Mouse (Mus musculus) kidney, postnatal 0 days (tissue): ENCODE measurements around the gene Atrip. TPM values are rescaled to one million over a fixed set of nuclear protein-coding genes. Genes with fewer than 3 reads are reported as not detected.
A peak's percentile ranks its signal among the peaks of the same experiment; 100 is the strongest.

ENCODE experiments used
- ATAC-seq: fragments of 200-750 bp; cut with Nextera tagmentation; replicated peaks from 2 replicates; pipeline ENCODE4 v1.8.0; 2017; ENCODE audit warnings: low read depth, moderate number of reproducible peaks, moderate TSS enrichment, moderate library complexity; ENCODE audit not compliant: low FRiP score
- DNase-seq: peaks from one replicate; pipeline ENCODE4 v3.0.0-alpha.2; 2016; ENCODE audit warnings: low spot score
- H3K27ac ChIP-seq: fragments of 300-500 bp; sonication (generic); 2 replicates; pipeline ENCODE4 v1.5.1; 2014; ENCODE audit warnings: mild to moderate bottlenecking
- H3K27me3 ChIP-seq: fragments of 300-500 bp; sonication (generic); 2 replicates; pipeline ENCODE4 v1.6.1; 2014; ENCODE audit warnings: low read length, mixed read lengths; ENCODE audit not compliant: insufficient read depth
- H3K36me3 ChIP-seq: fragments of 300-500 bp; sonication (generic); 2 replicates; pipeline ENCODE4 v1.6.1; 2014; ENCODE audit warnings: low read length, mixed read lengths; ENCODE audit not compliant: insufficient read depth
- H3K4me1 ChIP-seq: fragments of 300-500 bp; sonication (generic); replicated peaks from 2 replicates; pipeline ENCODE4 v1.6.1; 2014; ENCODE audit warnings: antibody characterized with exemption, low read length, mixed read lengths; ENCODE audit not compliant: insufficient read depth
- H3K4me2 ChIP-seq: fragments of 300-500 bp; sonication (generic); 2 replicates; pipeline ENCODE4 v1.6.1; 2014; ENCODE audit warnings: mild to moderate bottlenecking, low read length, moderate library complexity, mixed read lengths
- H3K4me3 ChIP-seq: fragments of 300-500 bp; sonication (generic); replicated peaks from 2 replicates; pipeline ENCODE4 v1.5.1; 2014; ENCODE audit warnings: low read depth, low read length
- H3K9ac ChIP-seq: fragments of 300-500 bp; sonication (generic); 2 replicates; pipeline ENCODE4 v1.6.1; 2014; ENCODE audit warnings: low read depth, low read length
- H3K9me3 ChIP-seq: fragments of 300-500 bp; sonication (generic); replicated peaks from 2 replicates; pipeline ENCODE4 v1.6.1; 2016; ENCODE audit warnings: low read length, inconsistent platforms, mixed read lengths
- CTCF ChIP-seq: IDR thresholded peaks from 2 replicates; pipeline ENCODE4 v1.5.1; 2016; ENCODE audit warnings: antibody characterized with exemption, low read depth, mild to moderate bottlenecking, moderate library complexity
- WGBS: fragments of 180-500 bp; shearing (Covaris S2); extraction: QIAGEN DNeasy Blood & Tissue Kit; methylation state at CpG from one replicate; pipeline ENCODE4 v1.1.7; 2014; 5-methylcytosine and 5-hydroxymethylcytosine counted together
- polyA plus RNA-seq: library from polyadenylated mRNA; unstranded; fragments of >200 nt; fragmentation: Nextera tagmentation; extraction: Ambion mirVana; gene quantifications from 2 replicates; pipeline ENCODE4 v1.2.1, GENCODE M21; 2015

Gene Atrip
- polyA plus RNA-seq, 1 experiment from 2014 or later: 18.8 TPM

DNA sequence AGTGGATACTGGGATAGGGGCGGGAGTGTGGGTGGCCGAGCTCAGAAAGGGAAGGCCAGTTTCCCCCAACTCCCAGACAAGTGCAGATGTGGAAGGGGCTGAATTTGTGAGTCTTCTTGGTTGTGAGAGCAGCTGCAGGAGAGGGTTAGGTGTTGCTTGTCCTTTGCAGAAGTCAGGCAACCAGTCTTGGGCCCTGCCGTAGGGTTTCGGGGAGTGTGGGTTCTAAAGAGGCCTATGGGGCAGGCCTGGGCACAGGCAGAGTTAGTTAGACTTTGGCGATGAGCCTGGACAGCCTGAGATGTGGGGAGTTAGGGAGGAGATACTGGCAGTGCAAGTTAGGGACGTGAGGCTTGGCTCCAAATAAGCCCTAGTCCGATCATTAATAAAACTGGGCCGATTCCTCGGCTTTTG is 22.3 kb upstream of the Atrip start:
- no peaks in the 10 kb centered on the region for H3K27me3 ChIP-seq
- ATAC-seq: no peak
- peak overlapping the region; percentile 98 for H3K27ac ChIP-seq
- H3K9ac ChIP-seq: peak overlapping the region; percentile 91
- TF ChIP-seq CTCF: no peak
- peak overlapping the region; percentile 91 for H3K4me2 ChIP-seq
- H3K9me3 ChIP-seq: no peaks in the 10 kb centered on the region
- WGBS: 18% methylated on average over 9 of the region's 9 CpGs
- DNase-seq: no peak
- peaks cover 44% of the 10 kb centered on the region for H3K4me1 ChIP-seq
- peak overlapping the region; percentile 74 for H3K4me3 ChIP-seq
- 0 out of 2 replicates have a peak, but pooled peaks cover 4% of the 10 kb centered on the region for H3K36me3 ChIP-seq

DNA sequence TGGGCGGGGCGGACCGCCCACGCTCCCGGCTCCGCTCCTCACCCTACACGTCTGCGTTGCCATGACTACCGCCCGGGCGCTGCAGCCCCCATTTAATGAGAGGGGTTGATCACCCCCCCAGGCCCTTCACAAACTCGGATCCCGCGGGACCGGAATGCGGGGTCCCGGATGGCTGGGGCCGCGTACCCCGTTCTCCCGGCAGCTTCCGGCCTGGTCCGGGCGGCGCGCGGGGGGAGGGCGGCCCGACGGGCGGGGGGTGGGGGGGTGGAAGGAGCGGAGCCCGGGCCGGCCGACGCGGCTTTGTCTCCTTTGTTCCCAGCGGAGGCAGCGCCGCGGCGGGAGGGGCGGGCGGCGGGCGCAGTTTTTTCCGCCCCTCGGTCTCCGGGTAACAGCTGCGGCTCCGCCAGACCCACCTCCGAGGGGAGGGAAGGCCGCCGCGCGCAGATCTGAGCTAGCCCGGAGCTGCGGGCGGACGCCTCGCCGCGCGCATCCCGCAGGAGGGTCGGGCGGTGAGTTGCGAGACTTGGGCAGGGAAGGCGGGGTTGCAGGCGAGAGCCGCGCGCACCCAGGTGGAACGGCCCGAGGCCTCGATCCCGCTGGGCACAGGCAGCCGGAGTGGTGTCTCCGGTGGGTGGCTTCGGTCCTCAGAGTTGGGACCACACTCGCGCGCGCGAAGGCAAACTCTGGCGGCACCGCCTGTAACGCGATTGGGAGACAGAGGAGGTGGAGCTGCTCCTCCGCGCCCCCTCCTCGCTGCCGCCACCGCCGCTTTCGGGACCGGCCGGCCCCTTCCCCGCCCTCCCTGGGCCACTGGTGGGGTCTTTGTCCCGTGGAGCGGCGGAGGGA is 21.4 kb upstream of the Atrip start, which contains the start of gene Plxnb1:
Gene Plxnb1, plus strand, starts transcription at position 253 of the 846 bp plus-strand sequence.
- no peaks in the 10 kb centered on the region for H3K27me3 ChIP-seq
- under 1% methylated on average over 89 of the region's 102 CpGs for WGBS
- peak within 1 kb of the TSS; percentile 98 for H3K27ac ChIP-seq
- peak within 1 kb of the TSS; percentile 91 for H3K9ac ChIP-seq
- H3K36me3 ChIP-seq: no peaks in the 10 kb centered on the region
- TF ChIP-seq CTCF: no peak
- ATAC-seq (peak; percentile 58), DNase-seq (peak; percentile 86)
- H3K9me3 ChIP-seq: no peaks in the 10 kb centered on the region
- peak within 1 kb of the TSS; percentile 91 for H3K4me2 ChIP-seq
- H3K4me3 ChIP-seq: peak within 1 kb of the TSS; percentile 74
- H3K4me1 ChIP-seq: peaks cover 44% of the 10 kb centered on the region

DNA sequence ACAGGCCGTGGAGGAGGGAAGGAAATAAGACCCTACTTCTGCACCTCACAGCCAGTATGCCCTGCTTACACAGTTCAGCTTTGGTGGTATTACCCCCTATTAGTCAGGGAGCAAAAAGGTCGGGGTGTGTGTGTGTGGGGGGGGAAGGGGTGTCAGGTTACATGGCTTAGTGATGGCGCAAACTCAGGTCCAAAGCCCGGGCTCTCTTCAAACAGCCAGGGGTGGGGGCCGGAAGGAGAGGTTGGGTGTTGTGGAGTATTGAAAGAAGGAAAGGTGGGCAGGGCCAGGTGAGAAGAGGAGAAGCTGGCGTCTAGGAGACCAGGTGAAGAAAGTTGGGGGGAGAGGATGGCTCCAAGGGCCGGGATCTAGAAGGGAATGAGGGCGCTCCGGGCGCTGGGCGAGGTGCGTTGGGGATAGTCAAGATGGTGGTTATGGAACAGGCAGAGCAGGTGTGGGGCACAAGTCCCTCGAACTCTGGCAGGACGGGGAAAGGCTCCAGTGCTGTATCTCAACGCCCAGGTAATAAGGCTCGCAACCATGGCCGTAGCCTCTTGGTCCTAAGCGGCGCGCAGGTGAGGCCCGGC is 20.7 kb upstream of the Atrip start:
- DNase-seq (peak; percentile 53), ATAC-seq (peak; percentile 34)
- Histone ChIP-seq H3K9me3 (no peaks in the 10 kb centered on the region), H3K36me3 (no peaks in the 10 kb centered on the region), H3K4me3 (peak overlapping the region; percentile 74), H3K4me2 (peak overlapping the region; percentile 91), H3K27me3 (no peaks in the 10 kb centered on the region), H3K27ac (peak overlapping the region; percentile 98), H3K4me1 (peaks cover 43% of the 10 kb centered on the region), H3K9ac (peak overlapping the region; percentile 91)
- TF ChIP-seq CTCF: no peak
- 1% methylated on average over 20 of the region's 21 CpGs for WGBS

DNA sequence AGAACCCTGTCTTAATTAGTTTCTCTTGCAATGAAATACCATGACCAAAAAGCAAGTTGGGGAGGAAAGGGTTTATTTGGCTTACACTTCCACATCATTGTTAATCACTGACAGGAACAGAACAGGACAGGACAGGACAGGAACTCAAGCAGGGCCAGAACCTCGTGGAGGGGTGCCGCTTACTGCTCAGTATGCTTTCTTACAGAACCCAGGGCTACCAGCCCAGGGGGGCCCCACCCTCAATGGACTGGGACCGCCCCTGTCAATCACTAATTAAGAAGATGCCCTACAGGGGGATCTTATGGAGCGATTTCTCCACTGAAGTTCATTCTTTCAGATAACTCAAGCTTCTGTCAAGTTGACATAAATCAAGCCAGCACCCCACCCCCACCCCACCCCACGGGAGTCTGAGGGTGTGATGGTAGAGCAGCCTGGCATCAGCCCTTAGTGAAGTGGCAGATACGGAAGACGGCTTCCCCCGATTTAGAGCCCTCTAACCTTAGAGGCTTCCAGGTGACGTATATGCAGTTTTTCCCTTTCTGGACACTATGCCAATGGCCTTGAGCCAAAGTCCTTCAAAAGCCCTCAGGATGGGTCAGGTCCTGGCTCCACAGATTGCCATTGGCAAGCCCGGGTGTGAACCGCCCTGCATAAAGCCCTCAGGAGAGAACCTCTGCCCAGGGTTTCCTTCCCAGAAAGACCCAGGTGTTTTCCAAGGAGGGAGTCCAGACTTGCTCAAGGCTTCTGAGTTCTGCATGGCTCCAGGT is 20.0 kb upstream of the Atrip start:
- peak overlapping the region; percentile 74 for H3K4me3 ChIP-seq
- peak overlapping the region; percentile 91 for H3K9ac ChIP-seq
- WGBS: 13% methylated on average over 11 of the region's 11 CpGs
- DNase-seq (no peak), ATAC-seq (peak; percentile 15)
- peaks cover 36% of the 10 kb centered on the region for H3K4me1 ChIP-seq
- peak overlapping the region; percentile 98 for H3K27ac ChIP-seq
- H3K27me3 ChIP-seq: no peaks in the 10 kb centered on the region
- H3K4me2 ChIP-seq: peak overlapping the region; percentile 91
- no peak for TF ChIP-seq CTCF
- H3K36me3 ChIP-seq: no peaks in the 10 kb centered on the region
- H3K9me3 ChIP-seq: no peaks in the 10 kb centered on the region

DNA sequence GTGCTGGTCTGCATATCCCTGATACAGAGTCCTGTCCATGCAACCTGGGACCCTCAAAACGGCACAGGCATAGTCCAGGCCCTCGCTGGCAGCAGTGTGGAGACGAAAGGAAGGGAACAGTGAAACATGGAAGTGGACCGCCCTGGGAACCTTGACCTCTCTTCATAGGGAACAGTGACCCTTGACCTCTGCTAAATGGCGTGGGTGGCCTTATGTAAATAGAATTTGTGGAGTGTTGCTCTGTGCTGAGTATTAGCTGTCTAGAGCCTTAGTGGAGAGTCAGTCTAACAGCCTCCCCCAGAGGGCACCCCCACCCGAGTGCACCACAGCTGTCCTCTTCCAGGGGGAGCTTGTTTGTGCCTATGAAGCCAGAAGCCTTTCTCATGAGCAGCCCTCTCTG is 18.9 kb upstream of the Atrip start:
- Histone ChIP-seq H3K36me3 (no peaks in the 10 kb centered on the region), H3K4me3 (no peak overlapping the region), H3K9me3 (no peaks in the 10 kb centered on the region), H3K9ac (no peak overlapping the region), H3K4me1 (peaks cover 25% of the 10 kb centered on the region), H3K27me3 (no peaks in the 10 kb centered on the region), H3K27ac (no peak overlapping the region), H3K4me2 (no peak overlapping the region)
- no peak for TF ChIP-seq CTCF
- no peak for DNase-seq
- 52% methylated on average over 6 of the region's 6 CpGs for WGBS
- no peak for ATAC-seq

DNA sequence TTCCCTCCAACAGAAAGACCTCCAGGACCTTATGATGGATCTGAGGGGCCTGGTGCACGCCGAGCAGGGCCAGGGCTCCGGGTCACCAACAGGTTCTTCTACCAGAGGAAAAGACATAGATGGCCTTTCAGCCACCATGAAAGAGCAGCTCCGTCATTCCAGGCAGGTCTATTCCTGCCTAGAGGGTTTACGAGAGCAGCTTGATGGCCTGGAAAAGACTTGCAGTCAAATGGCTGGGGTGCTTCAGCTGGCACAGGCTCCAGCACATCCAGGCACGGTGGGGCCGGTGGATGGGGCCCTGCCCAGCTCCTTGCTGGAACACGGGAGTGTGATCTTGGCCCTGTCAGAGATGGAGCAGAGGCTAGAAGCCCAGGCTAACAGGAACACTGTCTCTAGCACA is 17.9 kb upstream of the Atrip start:
- peaks cover 20% of the 10 kb centered on the region for H3K4me1 ChIP-seq
- H3K9ac ChIP-seq: no peak overlapping the region
- ATAC-seq: no peak
- no peaks in the 10 kb centered on the region for H3K27me3 ChIP-seq
- no peaks in the 10 kb centered on the region for H3K36me3 ChIP-seq
- DNase-seq: no peak
- no peak overlapping the region for H3K4me3 ChIP-seq
- no peak overlapping the region for H3K4me2 ChIP-seq
- H3K9me3 ChIP-seq: no peaks in the 10 kb centered on the region
- no peak overlapping the region for H3K27ac ChIP-seq
- WGBS: 84% methylated on average over 8 of the region's 8 CpGs
- no peak for TF ChIP-seq CTCF
